Mouse (Mus musculus): Measurements from ENCODE around the gene 4930579F01Rik. TPM values are rescaled to one million over a fixed set of nuclear protein-coding genes. Genes with fewer than 3 reads are reported as not detected.
A peak's percentile ranks its signal among the peaks of the same experiment; 100 is the strongest.

4930579F01Rik gene
- polyA plus RNA-seq, 1 experiment from 2014 or later: not detected

DNA sequence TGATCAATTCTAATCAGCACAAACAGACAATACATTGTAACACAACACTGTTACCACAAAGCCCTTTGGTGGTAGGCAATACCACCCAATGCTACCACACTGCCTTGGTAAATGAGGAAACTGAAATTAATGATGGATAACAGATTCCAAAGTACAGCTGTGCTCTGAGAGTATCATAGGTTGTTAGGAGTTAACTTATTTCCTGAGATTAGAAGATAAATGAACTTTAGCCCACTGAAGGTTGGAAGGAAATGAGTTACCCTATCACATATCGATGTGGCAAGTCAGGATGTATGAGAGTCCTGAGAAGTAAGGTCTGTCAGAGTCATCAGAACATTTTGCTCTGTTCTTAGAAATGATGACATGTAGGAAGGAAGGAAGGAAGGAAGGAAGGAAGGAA lies 59.1 kb downstream of the 4930579F01Rik start:
- no peak for DNase-seq (ENCODE audit: extremely low spot score, low spot score)
- no peaks in the 10 kb centered on the region for H3K27me3 ChIP-seq (ENCODE audit: poor library complexity, severe bottlenecking)
- no peaks in the 10 kb centered on the region for H3K9me3 ChIP-seq
- H3K4me1 ChIP-seq: peaks cover 10% of the 10 kb centered on the region; the same call in 1 of the 2 replicates
- H3K27ac ChIP-seq: no peak overlapping the region
- H3K4me3 ChIP-seq: no peak overlapping the region
- peaks cover 8% of the 10 kb centered on the region; the same call in 1 of the 2 replicates for H3K36me3 ChIP-seq (replicated peaks)
- 93% methylated on average over 1 of the region's 1 CpGs for WGBS

DNA sequence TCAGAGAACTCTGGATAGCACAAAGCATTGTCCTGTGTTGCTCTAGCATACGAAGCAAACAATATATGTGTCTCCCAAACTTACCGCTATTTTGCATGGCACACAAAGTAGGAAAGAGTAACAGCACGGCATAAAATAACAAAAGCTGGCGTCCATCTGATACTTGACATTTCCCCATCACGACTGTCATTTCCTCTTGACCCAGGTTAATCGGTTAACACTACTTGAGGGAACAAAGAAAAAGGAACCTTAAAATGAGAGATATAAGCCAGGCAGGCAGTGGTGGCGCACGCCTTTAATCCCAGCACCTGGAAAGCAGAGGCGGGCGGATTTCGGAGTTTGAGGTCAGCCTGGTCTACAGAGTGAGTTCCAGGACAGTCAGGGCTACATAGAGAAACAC lies 59.7 kb downstream of the 4930579F01Rik start:
- no peak overlapping the region for H3K4me3 ChIP-seq
- DNase-seq (ENCODE audit: extremely low spot score, low spot score): no peak
- peaks cover 10% of the 10 kb centered on the region; the same call in 1 of the 2 replicates for H3K4me1 ChIP-seq
- H3K36me3 ChIP-seq (replicated peaks): peaks cover 6% of the 10 kb centered on the region; the same call in 1 of the 2 replicates
- H3K27me3 ChIP-seq (ENCODE audit: poor library complexity, severe bottlenecking): no peaks in the 10 kb centered on the region
- H3K27ac ChIP-seq: no peak overlapping the region
- H3K9me3 ChIP-seq: no peaks in the 10 kb centered on the region
- 87% methylated on average over 11 of the region's 11 CpGs for WGBS

DNA sequence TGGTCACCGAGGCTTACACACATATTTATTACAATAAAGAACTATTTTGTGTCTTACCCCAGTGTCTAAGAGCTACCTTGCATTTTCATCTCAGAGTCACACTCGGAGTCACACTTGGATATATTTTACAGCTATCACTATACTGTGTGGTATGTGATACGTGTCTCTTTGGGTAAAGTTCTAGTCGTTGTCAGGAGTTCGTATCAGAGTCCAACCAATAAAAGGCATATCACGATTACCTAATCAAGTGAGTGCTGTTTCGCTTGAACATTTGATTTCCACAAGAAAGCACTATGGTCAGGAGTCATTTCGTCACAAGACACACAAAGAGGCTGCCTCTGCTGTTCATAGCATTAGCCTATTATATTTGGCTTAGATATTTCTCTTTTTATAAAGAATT lies 60.2 kb downstream of the 4930579F01Rik start:
- no peak for DNase-seq (ENCODE audit: extremely low spot score, low spot score)
- Histone ChIP-seq H3K27ac (no peak overlapping the region), H3K36me3 (replicated peaks) (peaks cover 6% of the 10 kb centered on the region; the same call in 1 of the 2 replicates), H3K4me3 (no peak overlapping the region), H3K4me1 (peaks cover 10% of the 10 kb centered on the region; the same call in 1 of the 2 replicates), H3K27me3 (ENCODE audit: poor library complexity, severe bottlenecking) (no peaks in the 10 kb centered on the region), H3K9me3 (no peaks in the 10 kb centered on the region)
- 93% methylated on average over 8 of the region's 8 CpGs for WGBS

DNA sequence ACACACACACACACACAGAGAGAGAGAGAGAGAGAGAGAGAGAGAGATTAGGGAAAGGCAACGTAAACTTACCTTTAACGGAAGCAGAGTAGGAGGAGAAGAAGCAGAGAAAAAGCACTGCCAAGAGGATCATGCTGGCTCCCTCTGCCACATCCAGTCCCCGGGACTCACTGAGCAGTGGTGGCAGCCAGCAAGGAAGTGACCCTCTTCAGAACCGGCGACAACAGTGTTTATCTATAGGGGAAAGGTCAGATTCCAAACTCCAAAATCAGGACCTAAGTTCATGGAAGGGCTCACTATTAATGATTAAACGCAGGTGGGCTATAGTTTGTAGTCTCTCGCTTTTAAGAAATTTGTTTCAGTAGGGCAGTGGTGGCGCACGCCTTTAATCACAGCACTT lies 62.5 kb downstream of the 4930579F01Rik start:
- no peaks in the 10 kb centered on the region for H3K36me3 ChIP-seq (replicated peaks)
- 64% methylated on average over 9 of the region's 9 CpGs for WGBS
- DNase-seq (ENCODE audit: extremely low spot score, low spot score): no peak

DNA sequence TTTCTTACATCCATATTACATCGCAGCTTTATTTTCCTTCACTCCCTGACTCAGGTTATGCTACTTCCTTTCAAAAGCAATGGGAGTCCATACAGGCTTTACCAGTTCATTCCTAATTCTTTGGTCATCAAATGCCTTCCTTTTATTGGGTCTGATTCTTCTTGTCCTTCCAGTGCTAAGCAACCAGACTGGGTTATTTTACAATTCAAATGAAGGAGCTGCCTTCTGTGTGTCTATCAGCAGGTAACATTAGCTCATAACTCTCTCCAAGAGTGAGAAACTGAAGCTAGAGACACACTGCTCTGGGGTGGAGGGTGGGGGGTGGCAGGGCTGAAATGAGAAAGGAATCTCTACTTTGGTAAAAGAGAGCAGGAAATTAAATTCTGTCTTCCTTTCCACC lies 62.9 kb downstream of the 4930579F01Rik start:
- H3K9me3 ChIP-seq: no peaks in the 10 kb centered on the region
- no peak for DNase-seq (ENCODE audit: extremely low spot score, low spot score)
- H3K36me3 ChIP-seq (replicated peaks): no peaks in the 10 kb centered on the region
- H3K27me3 ChIP-seq (ENCODE audit: poor library complexity, severe bottlenecking): no peaks in the 10 kb centered on the region
- H3K27ac ChIP-seq: peak overlapping the region; percentile 40; the same call in 1 of the 2 replicates
- WGBS: 73% methylated on average over 1 of the region's 1 CpGs
- no peak overlapping the region for H3K4me3 ChIP-seq
- H3K4me1 ChIP-seq: peaks cover 10% of the 10 kb centered on the region; the same call in 1 of the 2 replicates

More for the DNA sequence above, 62.5 kb downstream of the 4930579F01Rik start:
- peaks cover 10% of the 10 kb centered on the region; the same call in 1 of the 2 replicates for H3K4me1 ChIP-seq
- H3K27me3 ChIP-seq (ENCODE audit: poor library complexity, severe bottlenecking): no peaks in the 10 kb centered on the region
- H3K27ac ChIP-seq: peak overlapping the region; percentile 40; the same call in 1 of the 2 replicates
- H3K4me3 ChIP-seq: no peak overlapping the region
- H3K9me3 ChIP-seq: no peaks in the 10 kb centered on the region

DNA sequence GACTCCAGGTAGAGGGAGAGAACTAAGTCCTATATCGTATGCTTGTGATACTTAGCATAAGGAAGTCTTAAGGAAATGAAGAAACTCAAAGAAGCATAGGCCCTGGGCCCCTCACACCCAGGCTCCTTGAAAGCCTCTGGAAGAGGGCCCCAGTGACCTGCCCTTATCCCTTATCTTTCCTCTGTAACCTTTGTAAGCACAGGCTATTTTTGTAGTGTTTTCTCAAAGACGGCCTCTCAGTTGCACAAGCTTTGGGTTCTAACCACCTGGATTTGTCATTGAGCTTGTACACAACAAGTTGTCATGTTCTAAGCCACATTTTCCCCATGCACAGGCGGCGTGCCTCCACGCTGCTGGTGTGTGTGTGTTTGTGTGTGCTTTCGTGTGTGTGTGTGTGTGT lies 64.5 kb downstream of the 4930579F01Rik start:
- DNase-seq (ENCODE audit: extremely low spot score, low spot score): no peak
- Histone ChIP-seq H3K4me1 (peaks cover 17% of the 10 kb centered on the region), H3K36me3 (replicated peaks) (no peaks in the 10 kb centered on the region), H3K9me3 (no peaks in the 10 kb centered on the region), H3K4me3 (no peak overlapping the region), H3K27ac (no peak overlapping the region), H3K27me3 (ENCODE audit: poor library complexity, severe bottlenecking) (no peaks in the 10 kb centered on the region)
- 91% methylated on average over 6 of the region's 6 CpGs for WGBS

DNA sequence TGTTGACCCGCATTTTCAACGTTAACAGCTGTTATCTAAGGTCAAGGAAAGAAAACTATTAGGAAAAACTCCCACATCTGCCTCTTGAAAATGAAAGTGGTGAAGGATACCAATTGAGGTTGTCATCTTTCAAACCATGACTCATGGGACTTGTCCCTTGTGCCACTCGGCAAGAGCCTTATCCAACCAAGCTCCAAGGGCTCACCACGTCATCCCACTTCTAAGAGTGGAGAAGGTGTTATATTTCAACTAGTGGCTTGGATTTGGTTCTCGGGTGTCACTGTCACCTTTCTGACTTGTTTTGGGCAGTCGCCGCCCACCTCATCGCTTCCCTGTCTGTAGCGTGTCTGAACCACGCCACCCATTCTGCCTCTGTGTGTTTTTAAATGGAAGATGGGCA lies 69.8 kb downstream of the 4930579F01Rik start:
- Histone ChIP-seq H3K9me3 (no peaks in the 10 kb centered on the region), H3K36me3 (replicated peaks) (no peaks in the 10 kb centered on the region), H3K4me3 (no peak overlapping the region), H3K4me1 (peaks cover 7% of the 10 kb centered on the region), H3K27me3 (ENCODE audit: poor library complexity, severe bottlenecking) (no peaks in the 10 kb centered on the region), H3K27ac (no peak overlapping the region)
- WGBS: 91% methylated on average over 10 of the region's 10 CpGs
- DNase-seq (ENCODE audit: extremely low spot score, low spot score): no peak

DNA sequence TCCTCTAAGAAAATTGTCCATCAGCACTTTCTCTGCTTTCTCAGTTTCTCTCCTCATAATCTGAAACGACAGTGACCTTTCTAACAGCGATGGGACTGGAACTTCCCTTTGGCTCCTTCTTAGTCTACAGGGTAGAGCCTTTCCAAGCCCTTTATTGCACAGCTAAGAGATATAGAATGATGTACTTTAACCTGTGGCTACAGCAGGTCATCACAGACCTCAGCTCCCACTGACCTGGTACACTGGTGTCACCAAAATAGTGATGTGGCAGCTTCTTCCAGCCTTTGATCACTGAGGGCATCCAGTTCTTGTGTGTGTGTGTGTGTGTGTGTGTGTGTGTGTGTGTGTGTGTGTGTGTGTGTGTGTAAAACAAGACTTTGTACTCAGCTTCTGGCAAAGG lies 72.2 kb downstream of the 4930579F01Rik start:
- 94% methylated on average over 2 of the region's 2 CpGs for WGBS
- H3K4me1 ChIP-seq: peaks cover 7% of the 10 kb centered on the region
- no peak overlapping the region for H3K27ac ChIP-seq
- H3K4me3 ChIP-seq: no peak overlapping the region
- H3K36me3 ChIP-seq (replicated peaks): no peaks in the 10 kb centered on the region
- DNase-seq (ENCODE audit: extremely low spot score, low spot score): peak; percentile 8
- no peaks in the 10 kb centered on the region for H3K9me3 ChIP-seq
- H3K27me3 ChIP-seq (ENCODE audit: poor library complexity, severe bottlenecking): no peaks in the 10 kb centered on the region

DNA sequence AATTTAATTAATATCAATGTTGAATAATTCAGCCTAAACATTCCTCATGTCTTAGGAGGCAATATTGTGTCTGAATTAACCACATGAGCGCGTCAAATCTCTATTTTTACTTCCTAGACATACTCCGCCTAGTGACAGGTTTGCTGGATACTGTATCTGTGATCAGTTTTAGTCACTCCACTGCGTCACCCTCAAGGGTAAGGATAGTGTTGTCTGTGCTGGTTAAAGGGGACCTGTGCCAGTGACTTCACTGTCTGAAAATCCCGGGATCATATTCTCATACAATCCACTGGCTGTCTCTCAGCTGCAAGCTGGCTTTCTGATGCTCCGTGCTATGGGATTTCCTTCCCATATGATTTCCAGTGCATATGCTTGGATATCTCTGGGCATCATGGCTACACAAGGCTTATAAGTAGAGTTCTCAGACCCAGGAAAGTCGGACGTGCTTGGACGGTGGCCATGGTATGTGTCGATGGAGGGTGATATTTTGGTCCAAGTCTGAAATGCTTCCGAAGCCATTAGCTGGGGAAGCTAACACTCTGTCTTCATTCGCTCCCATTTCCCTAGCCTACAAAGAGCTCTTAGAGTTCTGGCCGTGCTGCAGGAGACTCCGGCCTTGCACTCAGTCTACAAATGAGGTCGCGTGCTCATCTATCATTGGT lies 74.0 kb downstream of the 4930579F01Rik start:
- WGBS: 96% methylated on average over 16 of the region's 16 CpGs
- Histone ChIP-seq H3K4me1 (no peaks in the 10 kb centered on the region), H3K9me3 (no peaks in the 10 kb centered on the region), H3K36me3 (replicated peaks) (no peaks in the 10 kb centered on the region), H3K27me3 (ENCODE audit: poor library complexity, severe bottlenecking) (no peaks in the 10 kb centered on the region), H3K4me3 (no peak overlapping the region), H3K27ac (no peak overlapping the region)
- DNase-seq (ENCODE audit: extremely low spot score, low spot score): peak; percentile 2

DNA sequence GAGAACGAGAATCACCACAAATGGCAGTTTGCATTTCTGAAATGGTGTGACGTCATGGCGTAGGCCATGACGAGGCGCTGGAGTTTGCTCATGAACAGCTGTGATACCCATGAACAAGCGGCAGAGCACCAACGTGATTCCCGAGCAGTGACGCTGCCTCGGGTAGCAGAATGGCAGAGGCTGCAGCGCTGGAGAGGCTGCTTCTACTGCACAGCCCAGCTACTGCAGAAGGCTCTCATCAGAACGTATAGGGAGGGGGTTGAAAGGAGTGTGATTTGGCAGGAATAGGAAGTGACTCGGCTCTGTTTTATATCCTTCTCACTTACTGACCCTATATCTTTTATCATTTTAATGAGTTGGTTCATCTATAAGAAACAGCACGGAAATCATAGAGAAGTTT lies 74.8 kb downstream of the 4930579F01Rik start:
- no peaks in the 10 kb centered on the region for H3K9me3 ChIP-seq
- no peaks in the 10 kb centered on the region for H3K27me3 ChIP-seq (ENCODE audit: poor library complexity, severe bottlenecking)
- WGBS: 90% methylated on average over 14 of the region's 14 CpGs
- no peaks in the 10 kb centered on the region for H3K36me3 ChIP-seq (replicated peaks)
- no peak for DNase-seq (ENCODE audit: extremely low spot score, low spot score)
- no peak overlapping the region for H3K27ac ChIP-seq
- no peak overlapping the region for H3K4me3 ChIP-seq
- H3K4me1 ChIP-seq: no peaks in the 10 kb centered on the region

DNA sequence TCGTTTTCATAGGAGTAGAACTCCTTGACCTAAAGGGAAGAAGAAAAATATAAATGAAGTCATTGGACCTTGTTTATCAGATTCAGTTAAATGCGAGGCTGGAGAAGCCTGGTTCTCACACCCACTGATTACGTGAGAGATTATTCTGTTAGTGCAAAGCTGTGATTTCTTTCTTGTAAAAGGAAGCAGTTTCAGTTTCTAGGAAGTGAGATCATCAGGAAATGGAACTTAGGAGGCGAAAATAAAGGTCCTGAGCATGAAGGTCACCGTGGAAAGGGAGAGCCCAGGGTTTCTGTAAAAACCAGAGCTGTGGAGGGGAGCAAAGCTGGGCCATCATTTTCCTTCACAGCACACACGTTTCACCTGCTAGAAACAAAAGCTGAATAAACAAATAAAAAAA lies 75.2 kb downstream of the 4930579F01Rik start:
- Histone ChIP-seq H3K27ac (no peak overlapping the region), H3K36me3 (replicated peaks) (no peaks in the 10 kb centered on the region), H3K4me3 (no peak overlapping the region), H3K9me3 (no peaks in the 10 kb centered on the region), H3K4me1 (no peaks in the 10 kb centered on the region), H3K27me3 (ENCODE audit: poor library complexity, severe bottlenecking) (no peaks in the 10 kb centered on the region)
- DNase-seq (ENCODE audit: extremely low spot score, low spot score): no peak
- WGBS: 84% methylated on average over 6 of the region's 6 CpGs

DNA sequence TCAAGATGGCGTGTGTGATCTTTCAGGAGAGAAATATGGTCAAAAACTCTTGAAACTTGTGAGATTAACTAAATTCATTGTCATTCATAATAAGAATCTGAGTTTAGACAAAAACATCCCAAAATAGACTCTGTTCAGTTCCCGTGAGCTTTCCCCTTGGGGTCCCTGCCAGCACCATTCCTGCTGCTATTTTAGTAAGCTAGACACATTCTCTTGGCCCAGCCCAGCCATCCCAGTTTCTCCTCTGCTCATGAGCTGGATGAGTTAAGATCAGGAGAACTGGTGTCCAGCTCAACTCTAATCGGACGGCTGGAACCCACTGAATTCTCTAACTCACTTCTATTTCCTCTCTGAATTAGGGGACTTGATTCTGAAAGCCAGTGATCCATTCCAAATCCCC lies 76.8 kb downstream of the 4930579F01Rik start:
- H3K27me3 ChIP-seq (ENCODE audit: poor library complexity, severe bottlenecking): no peaks in the 10 kb centered on the region
- no peaks in the 10 kb centered on the region for H3K4me1 ChIP-seq
- H3K27ac ChIP-seq: no peak overlapping the region
- no peak for DNase-seq (ENCODE audit: extremely low spot score, low spot score)
- H3K4me3 ChIP-seq: no peak overlapping the region
- WGBS: 92% methylated on average over 4 of the region's 4 CpGs
- H3K36me3 ChIP-seq (replicated peaks): no peaks in the 10 kb centered on the region
- H3K9me3 ChIP-seq: no peaks in the 10 kb centered on the region

DNA sequence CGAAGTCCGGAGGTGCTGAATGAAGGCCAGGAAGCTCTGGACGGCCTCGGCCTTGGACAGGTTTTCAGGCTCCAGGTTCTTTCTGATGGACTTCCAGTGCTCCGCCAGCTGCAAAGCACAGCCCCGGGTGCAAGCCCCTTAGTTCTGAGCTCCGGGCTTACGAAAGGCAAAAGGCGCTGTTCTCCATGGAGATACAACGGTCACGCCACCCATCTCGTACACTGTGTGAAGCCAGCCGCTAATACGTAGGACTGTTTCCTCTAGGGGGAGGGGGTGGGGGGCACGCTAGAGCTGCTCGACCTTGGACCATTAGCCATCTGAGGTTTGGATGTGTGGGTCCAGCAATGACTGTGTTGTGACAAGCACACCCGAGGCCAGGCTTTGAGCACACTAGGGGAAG lies 79.5 kb downstream of the 4930579F01Rik start:
- H3K36me3 ChIP-seq (replicated peaks): no peaks in the 10 kb centered on the region
- H3K9me3 ChIP-seq: no peaks in the 10 kb centered on the region
- H3K27ac ChIP-seq: no peak overlapping the region
- 90% methylated on average over 17 of the region's 17 CpGs for WGBS
- H3K4me3 ChIP-seq: no peak overlapping the region
- no peaks in the 10 kb centered on the region for H3K4me1 ChIP-seq
- no peak for DNase-seq (ENCODE audit: extremely low spot score, low spot score)
- no peaks in the 10 kb centered on the region for H3K27me3 ChIP-seq (ENCODE audit: poor library complexity, severe bottlenecking)
